In genomic region chr2:6903251-6903763, GRCm38 (mm10) we compare ENCODE assay signal across 15 mouse cellular contexts.
DNase-seq lines count a peak whose midpoint lies in the region; ATAC-seq lines count a peak whose summit lies in the region.
"Had no signal": no experiment of that assay in that cellular context is flagged by ENCODE, and none has a peak within 500 bp of the region (broad histone marks: within the 10 kb centered on the region; RNA-seq: fewer than 3 reads in every experiment).

No protein-coding gene starts in this region.

- H3K4me2 ChIP-seq in neural tube, embryonic 11.5 days (ENCODE audit: low read depth): no peak overlapping the region
- peak overlapping the region; percentile 23; the same call in 1 of the 2 replicates for H3K4me2 ChIP-seq in midbrain, embryonic 12.5 days (replicated peaks)
- H3K4me2 ChIP-seq: heart, embryonic 13.5 days had no signal

- no peaks in the 10 kb centered on the region for H3K9me3 ChIP-seq in neural tube, embryonic 11.5 days (ENCODE audit: control insufficient read depth, low read length)
- H3K9me3 ChIP-seq in hindbrain, embryonic 10.5 days: no peaks in the 10 kb centered on the region
- no peaks in the 10 kb centered on the region for H3K9me3 ChIP-seq in midbrain, embryonic 12.5 days
- H3K9me3 ChIP-seq: G1E; heart, embryonic 13.5 days had no signal

- ATAC-seq in neural tube, embryonic 11.5 days (ENCODE audit: insufficient read depth, low FRiP score, low TSS enrichment): peak; percentile 96
- ATAC-seq in midbrain, embryonic 12.5 days (ENCODE audit: low FRiP score, low read depth): peak; percentile 95
- ATAC-seq: liver, postnatal 0 days had no signal

- no peaks in the 10 kb centered on the region for H3K36me3 ChIP-seq in neural tube, embryonic 11.5 days (ENCODE audit: control insufficient read depth, insufficient read depth, low read length)
- no peaks in the 10 kb centered on the region for H3K36me3 ChIP-seq in hindbrain, embryonic 10.5 days
- H3K36me3 ChIP-seq in midbrain, embryonic 12.5 days: no peaks in the 10 kb centered on the region
- H3K36me3 ChIP-seq: G1E; heart, embryonic 13.5 days had no signal

- H3K4me1 ChIP-seq in neural tube, embryonic 11.5 days (ENCODE audit: control insufficient read depth, insufficient read depth, low read length): no peaks in the 10 kb centered on the region
- H3K4me1 ChIP-seq in hindbrain, embryonic 10.5 days (replicated peaks): peaks cover 20% of the 10 kb centered on the region
- peaks cover 14% of the 10 kb centered on the region; the same call in 1 of the 2 replicates for H3K4me1 ChIP-seq in midbrain, embryonic 12.5 days

- H3K27me3 ChIP-seq in neural tube, embryonic 11.5 days (ENCODE audit: control insufficient read depth, insufficient read depth, low read length): no peaks in the 10 kb centered on the region
- no peaks in the 10 kb centered on the region for H3K27me3 ChIP-seq in hindbrain, embryonic 10.5 days (ENCODE audit: insufficient read depth, poor library complexity, severe bottlenecking)
- H3K27me3 ChIP-seq in midbrain, embryonic 12.5 days: no peaks in the 10 kb centered on the region
- H3K27me3 ChIP-seq: heart, embryonic 13.5 days had no signal

- DNase-seq in neural tube, embryonic 11.5 days (ENCODE audit: low spot score): peak; percentile 15
- no peak for DNase-seq in neural tube, embryonic 10.5 days (ENCODE audit: extremely low spot score, low spot score)
- peak; percentile 19 for DNase-seq in hindbrain, embryonic 10.5 days (ENCODE audit: low spot score)
- peak; percentile 88 for DNase-seq in retina, postnatal 1 day
- no peak for DNase-seq in spleen, postnatal 14 days (ENCODE audit: low spot score in 2 of 2)
- DNase-seq in urinary bladder, postnatal 14 days (ENCODE audit: low spot score): no peak
- no peak for DNase-seq in adrenal gland, postnatal 4 days (ENCODE audit: low spot score in 2 of 2)
- DNase-seq: B cell, adult 2 months; cerebellum, adult 8-10 months; gastrocnemius, adult 2 months; liver, postnatal 0 days; thymus, postnatal 25 days had no signal

- H3K27ac ChIP-seq in neural tube, embryonic 11.5 days (ENCODE audit: low read depth, low read length): no peak overlapping the region
- peak overlapping the region; percentile 71 for H3K27ac ChIP-seq in hindbrain, embryonic 10.5 days
- no peak overlapping the region for H3K27ac ChIP-seq in midbrain, embryonic 12.5 days (replicated peaks)
- H3K27ac ChIP-seq: gastrocnemius, adult 2 months; heart, embryonic 13.5 days had no signal

- 41% methylated on average over 4 of the region's 4 CpGs for WGBS in neural tube, embryonic 11.5 days
- 26% methylated on average over 4 of the region's 4 CpGs for WGBS in hindbrain, embryonic 10.5 days
- WGBS in midbrain, embryonic 12.5 days: 14% methylated on average over 4 of the region's 4 CpGs

- H3K4me3 ChIP-seq in neural tube, embryonic 11.5 days (ENCODE audit: low read depth, low read length): no peak overlapping the region
- no peak overlapping the region for H3K4me3 ChIP-seq in hindbrain, embryonic 10.5 days
- no peak overlapping the region for H3K4me3 ChIP-seq in midbrain, embryonic 12.5 days
- H3K4me3 ChIP-seq: gastrocnemius, adult 2 months; heart, embryonic 13.5 days had no signal

- no peak overlapping the region for H3K9ac ChIP-seq in neural tube, embryonic 11.5 days (ENCODE audit: low read length)
- H3K9ac ChIP-seq in midbrain, embryonic 12.5 days (replicated peaks): no peak overlapping the region
- H3K9ac ChIP-seq: heart, embryonic 13.5 days; liver, postnatal 0 days had no signal

Comparison
In these comparisons a context has a peak if more than half of its experiments do, and no peak if none do; other contexts are left out.
1. DNase-seq: peak in neural tube, embryonic 11.5 days (single experiment), hindbrain, embryonic 10.5 days (single experiment) and retina, postnatal 1 day (single experiment); none in neural tube, embryonic 10.5 days (single experiment), spleen, postnatal 14 days (0 of 2), urinary bladder, postnatal 14 days (single experiment) and adrenal gland, postnatal 4 days (0 of 2).